Mouse (Mus musculus): Measurements from ENCODE around the gene Fiz1. TPM values are rescaled to one million over a fixed set of nuclear protein-coding genes. Genes with fewer than 3 reads are reported as not detected.

Fiz1 gene
- polyA plus RNA-seq, 1 experiment from 2014 or later: 46.4 TPM

- no peak for TF ChIP-seq CTCF (IDR thresholded peaks at IDR 0.05; ENCODE audit: low read depth)
- WGBS: under 1% methylated on average over 65 of the region's 65 CpGs
- peak within 1 kb of the TSS; percentile 86 for H3K9ac ChIP-seq
- H3K4me3 ChIP-seq (ENCODE audit: low read depth, low read length): peak within 1 kb of the TSS; percentile 68
- peaks cover 48% of the 10 kb centered on the region for H3K27me3 ChIP-seq (ENCODE audit: insufficient read depth, low read length)
- H3K9me3 ChIP-seq (ENCODE audit: low read depth, low read length): no peaks in the 10 kb centered on the region
- H3K36me3 ChIP-seq (ENCODE audit: insufficient read depth): no peaks in the 10 kb centered on the region
- peak within 1 kb of the TSS; percentile 78 for H3K4me2 ChIP-seq
- peak; percentile 88 for DNase-seq
- H3K4me1 ChIP-seq (ENCODE audit: insufficient read depth): peaks cover 18% of the 10 kb centered on the region; the same call in 1 of the 2 replicates
- ATAC-seq (ENCODE audit: insufficient read depth): peak; percentile 85
- peak within 1 kb of the TSS; percentile 71 for H3K27ac ChIP-seq (ENCODE audit: low read depth)
These were observed 37.0 kb upstream of the Fiz1 start, which contains the start of gene Zfp580 for GRCm38 (mm10) chr7:5051193-5052192. Gene Zfp580 (plus strand): TSS chr7:5051538.

DNA sequence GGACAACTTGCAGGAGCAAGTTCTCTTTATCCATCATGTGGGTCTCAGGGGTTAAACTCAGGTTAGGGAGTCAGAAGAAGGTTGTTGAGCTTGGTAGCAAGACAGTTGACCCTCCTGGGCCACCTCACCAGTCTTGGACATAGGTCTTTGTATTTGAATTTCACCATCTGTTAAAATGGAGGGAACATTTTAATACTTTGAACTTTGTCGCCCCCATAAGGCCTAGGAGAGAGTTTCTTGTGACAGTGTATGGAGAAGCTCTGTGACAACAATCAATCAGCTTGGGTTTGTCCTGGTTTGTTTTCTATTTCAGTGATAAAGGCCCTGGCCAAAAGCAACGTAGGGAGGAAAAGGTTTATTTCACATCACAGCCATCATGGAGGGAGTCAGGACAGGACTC, 32.8 kb upstream of the Fiz1 start:
- no peak overlapping the region for H3K4me2 ChIP-seq
- H3K9me3 ChIP-seq (ENCODE audit: low read depth, low read length): no peaks in the 10 kb centered on the region
- 20% methylated on average over 2 of the region's 2 CpGs for WGBS
- no peak overlapping the region for H3K9ac ChIP-seq
- H3K36me3 ChIP-seq (ENCODE audit: insufficient read depth): no peaks in the 10 kb centered on the region
- no peak overlapping the region for H3K27ac ChIP-seq (ENCODE audit: low read depth)
- DNase-seq (peak; percentile 74), ATAC-seq (ENCODE audit: insufficient read depth) (no peak)
- peaks cover 8% of the 10 kb centered on the region; the same call in 1 of the 2 replicates for H3K27me3 ChIP-seq (ENCODE audit: insufficient read depth, low read length)
- no peak overlapping the region for H3K4me3 ChIP-seq (ENCODE audit: low read depth, low read length)
- peaks cover 9% of the 10 kb centered on the region; the same call in 1 of the 2 replicates for H3K4me1 ChIP-seq (ENCODE audit: insufficient read depth)
- peak; percentile 50 for TF ChIP-seq CTCF (IDR thresholded peaks at IDR 0.05; ENCODE audit: low read depth)

- Histone ChIP-seq H3K36me3 (ENCODE audit: insufficient read depth) (no peaks in the 10 kb centered on the region), H3K27ac (ENCODE audit: low read depth) (no peak overlapping the region), H3K4me1 (ENCODE audit: insufficient read depth) (peaks cover 5% of the 10 kb centered on the region; the same call in 1 of the 2 replicates), H3K4me2 (no peak overlapping the region), H3K9me3 (ENCODE audit: low read depth, low read length) (no peaks in the 10 kb centered on the region), H3K9ac (no peak overlapping the region), H3K4me3 (ENCODE audit: low read depth, low read length) (no peak overlapping the region), H3K27me3 (ENCODE audit: insufficient read depth, low read length) (no peaks in the 10 kb centered on the region)
- 65% methylated on average over 2 of the region's 2 CpGs for WGBS
- no peak for TF ChIP-seq CTCF (IDR thresholded peaks at IDR 0.05; ENCODE audit: low read depth)
- no peak for DNase-seq
- no peak for ATAC-seq (ENCODE audit: insufficient read depth)
These were observed 31.6 kb upstream of the Fiz1 start for GRCm38 (mm10) chr7:5046112-5046511.

DNA sequence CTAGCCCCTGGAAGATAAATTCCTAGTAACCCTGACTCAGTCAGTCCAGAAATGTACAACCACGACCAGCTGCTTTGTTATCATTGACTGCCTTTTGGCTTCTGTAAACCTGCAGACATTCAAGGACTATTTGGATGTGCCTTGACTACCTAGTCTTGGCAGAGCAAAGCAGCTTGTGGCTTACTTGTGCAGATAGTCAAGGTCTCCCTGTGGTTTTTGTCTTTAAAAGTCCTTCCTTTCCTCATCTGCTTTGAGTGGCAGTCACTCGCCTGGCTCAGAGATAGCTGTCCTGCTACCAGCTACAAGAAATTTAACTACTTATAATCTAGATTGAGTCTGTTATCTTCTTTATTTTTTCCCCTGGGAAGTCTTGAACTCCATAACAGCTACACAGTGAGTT, 30.5 kb upstream of the Fiz1 start:
- Histone ChIP-seq H3K9me3 (ENCODE audit: low read depth, low read length) (no peaks in the 10 kb centered on the region), H3K4me1 (ENCODE audit: insufficient read depth) (no peaks in the 10 kb centered on the region), H3K36me3 (ENCODE audit: insufficient read depth) (no peaks in the 10 kb centered on the region), H3K27me3 (ENCODE audit: insufficient read depth, low read length) (no peaks in the 10 kb centered on the region), H3K27ac (ENCODE audit: low read depth) (no peak overlapping the region), H3K9ac (no peak overlapping the region), H3K4me3 (ENCODE audit: low read depth, low read length) (no peak overlapping the region), H3K4me2 (no peak overlapping the region)
- 70% methylated on average over 2 of the region's 2 CpGs for WGBS
- DNase-seq: no peak
- no peak for ATAC-seq (ENCODE audit: insufficient read depth)
- TF ChIP-seq CTCF (IDR thresholded peaks at IDR 0.05; ENCODE audit: low read depth): no peak

DNA sequence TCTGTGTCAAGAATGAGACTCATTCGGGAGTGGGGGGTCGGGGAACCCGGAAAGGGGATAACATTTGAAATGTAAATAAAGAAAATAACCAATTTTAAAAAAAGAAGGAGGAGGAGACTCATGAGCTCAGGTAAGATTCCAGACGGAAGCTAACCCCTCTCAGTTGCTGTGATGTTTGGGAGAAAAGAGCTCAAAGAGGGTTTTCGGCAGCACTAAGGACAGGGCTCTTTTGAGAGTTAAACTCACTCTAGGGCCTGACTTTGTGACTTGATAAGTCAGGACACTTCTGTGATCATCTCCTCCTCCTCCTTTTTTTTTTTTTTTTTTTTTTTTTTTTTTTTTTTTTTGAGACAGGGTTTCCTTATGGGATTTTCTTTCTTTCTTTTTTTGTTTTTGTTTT, 24.4 kb upstream of the Fiz1 start:
- Histone ChIP-seq H3K4me1 (ENCODE audit: insufficient read depth) (no peaks in the 10 kb centered on the region), H3K36me3 (ENCODE audit: insufficient read depth) (peaks cover 18% of the 10 kb centered on the region), H3K4me3 (ENCODE audit: low read depth, low read length) (peak overlapping the region; percentile 62), H3K27ac (ENCODE audit: low read depth) (peak overlapping the region; percentile 96; the same call in 1 of the 2 replicates), H3K9ac (peak overlapping the region; percentile 70), H3K4me2 (peak overlapping the region; percentile 68), H3K9me3 (ENCODE audit: low read depth, low read length) (no peaks in the 10 kb centered on the region), H3K27me3 (ENCODE audit: insufficient read depth, low read length) (no peaks in the 10 kb centered on the region)
- ATAC-seq (ENCODE audit: insufficient read depth) (no peak), DNase-seq (no peak)
- WGBS: 18% methylated on average over 5 of the region's 5 CpGs
- TF ChIP-seq CTCF (IDR thresholded peaks at IDR 0.05; ENCODE audit: low read depth): no peak

DNA sequence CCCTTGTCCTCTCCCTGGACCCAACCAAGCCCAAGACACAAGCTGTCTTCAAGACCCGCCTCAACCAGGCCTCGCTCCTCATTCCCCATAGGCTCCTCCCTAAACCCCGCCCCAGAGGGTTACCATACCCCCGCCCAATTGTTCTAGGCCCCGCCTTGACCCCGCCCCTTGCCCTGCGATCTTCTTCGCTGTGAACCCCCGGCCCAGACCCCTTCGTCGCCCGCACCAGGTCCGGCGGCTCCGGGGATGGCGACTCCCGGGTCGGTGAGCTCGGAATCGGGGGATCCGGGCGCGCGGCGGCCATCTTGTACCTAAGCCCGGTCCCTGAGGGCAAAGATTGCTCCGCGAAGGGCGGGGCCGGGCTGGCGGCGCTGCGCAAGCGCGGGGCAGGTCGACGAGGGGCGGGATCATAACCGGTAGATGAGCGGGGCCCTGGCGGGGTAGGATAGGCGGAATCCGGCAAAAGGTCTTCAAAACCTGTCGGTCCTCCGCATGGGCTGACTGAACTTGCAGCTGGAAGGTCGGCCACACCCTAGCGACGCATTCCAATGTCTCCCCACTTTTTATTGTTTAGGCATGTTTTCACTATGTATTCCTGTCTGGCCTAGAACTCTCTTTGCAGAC, 23.7 kb upstream of the Fiz1 start, which contains the start of gene Zfp784:
Gene Zfp784 (minus strand): TSS at position 338 of the 624 bp plus-strand sequence.
- peak within 1 kb of the TSS; percentile 68 for H3K4me2 ChIP-seq
- DNase-seq: peak; percentile 94
- H3K27me3 ChIP-seq (ENCODE audit: insufficient read depth, low read length): no peaks in the 10 kb centered on the region
- under 1% methylated on average over 48 of the region's 48 CpGs for WGBS
- H3K9me3 ChIP-seq (ENCODE audit: low read depth, low read length): no peaks in the 10 kb centered on the region
- H3K4me3 ChIP-seq (ENCODE audit: low read depth, low read length): peak within 1 kb of the TSS; percentile 62
- peak within 1 kb of the TSS; percentile 96 for H3K27ac ChIP-seq (ENCODE audit: low read depth)
- ATAC-seq (ENCODE audit: insufficient read depth): peak; percentile 97
- H3K9ac ChIP-seq: peak within 1 kb of the TSS; percentile 70
- no peaks in the 10 kb centered on the region for H3K4me1 ChIP-seq (ENCODE audit: insufficient read depth)
- peaks cover 25% of the 10 kb centered on the region for H3K36me3 ChIP-seq (ENCODE audit: insufficient read depth)
- no peak; the same call in 1 of the 2 replicates for TF ChIP-seq CTCF (IDR thresholded peaks at IDR 0.05; ENCODE audit: low read depth)
